Mouse (Mus musculus) gastrocnemius, postnatal 36 days (tissue): Measurements from ENCODE around the gene Rex1bd. TPM values are rescaled to one million over a fixed set of nuclear protein-coding genes. Genes with fewer than 3 reads are reported as not detected.

Source experiments
- DNase-seq, 2 experiments: peaks; one replicate each; pipeline ENCODE4 v3.0.0; 2022
- intact Hi-C: fragments of 180-260 bp; cut with DNase I; formaldehyde crosslinking; loops from one replicate; pipeline ENCODE4 v1.15.1; 2025
- total RNA-seq, 2 experiments: library from RNA; stranded (reverse); gene quantifications; 2 replicates each; pipeline ENCODE4 v1.2.3; 2021

Rex1bd gene
- total RNA-seq, 2 experiments from 2014 or later: 126 to 128 TPM

DNA sequence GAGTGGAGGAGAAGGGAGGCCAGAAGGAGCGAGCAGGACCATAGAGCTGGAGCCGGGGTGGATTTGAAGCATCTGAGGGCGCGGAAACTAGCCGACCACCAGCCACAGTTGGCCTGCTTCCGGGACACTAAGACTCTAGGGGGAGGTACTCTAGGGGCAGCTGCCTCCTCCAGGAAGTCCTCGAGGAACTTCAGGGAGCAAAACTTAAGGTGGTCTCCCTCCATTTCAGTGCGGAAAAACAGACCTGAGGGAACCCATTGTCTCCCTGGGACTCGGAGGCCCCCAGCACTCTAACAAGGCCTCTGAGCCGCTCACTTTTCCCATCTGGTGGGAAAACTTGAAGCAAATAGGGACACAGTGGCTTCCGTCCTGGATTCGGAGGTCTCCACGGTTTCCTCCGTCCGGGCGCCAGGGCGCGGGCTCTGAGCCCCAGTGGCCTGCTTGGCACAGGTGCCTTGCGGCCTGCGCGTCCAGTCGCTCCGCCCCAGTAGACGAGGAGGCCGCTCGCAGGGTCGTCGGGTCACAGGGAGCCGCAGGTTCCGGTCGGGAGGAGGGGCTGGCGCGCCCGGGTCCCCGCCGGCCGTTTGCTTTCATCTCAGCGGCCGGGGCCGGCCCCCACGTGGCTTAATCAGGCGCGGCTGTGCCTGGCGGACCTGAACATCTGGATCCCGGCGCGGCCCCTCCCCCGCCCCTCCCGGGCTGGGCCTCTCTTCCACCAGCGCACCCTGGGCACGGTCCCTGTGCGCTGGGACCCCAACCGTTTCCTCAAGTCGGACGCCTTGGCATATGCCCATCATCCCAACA, 18.4 kb downstream of the Rex1bd start:
- intact Hi-C loops: no loop called here
- DNase-seq: no peak

DNA sequence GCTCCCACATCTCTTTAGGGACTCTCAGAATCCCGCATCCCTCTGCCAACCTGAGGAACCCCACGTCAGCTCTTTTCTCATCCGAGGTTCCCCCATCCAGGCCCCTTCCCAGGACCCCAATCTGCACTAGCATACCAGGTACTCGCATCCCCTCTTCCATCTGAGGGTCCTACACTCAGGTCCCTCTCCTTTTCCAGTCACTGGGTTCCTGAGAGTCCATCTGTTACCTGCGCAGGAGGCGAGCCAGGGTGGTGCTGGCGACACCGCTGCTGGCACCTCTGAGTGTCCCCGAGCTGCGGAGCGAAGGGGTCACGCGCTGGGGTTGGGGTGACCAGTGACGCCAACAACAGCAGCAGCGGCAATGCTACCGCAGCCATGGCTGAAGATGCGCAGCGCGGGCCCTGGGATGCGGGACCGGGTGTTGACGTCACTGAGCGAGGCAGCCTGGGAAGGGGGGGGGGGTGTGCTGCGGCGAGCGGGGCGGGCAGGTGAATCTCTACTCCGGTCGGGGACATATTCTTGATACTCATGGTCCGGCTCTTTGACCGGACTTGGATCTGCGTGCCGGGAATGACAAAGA, 19.5 kb downstream of the Rex1bd start, which contains the start of gene Tmem59l:
Gene Tmem59l (minus strand): TSS at position 418 of the 580 bp plus-strand sequence.
- intact Hi-C loops: no loop called here

DNA sequence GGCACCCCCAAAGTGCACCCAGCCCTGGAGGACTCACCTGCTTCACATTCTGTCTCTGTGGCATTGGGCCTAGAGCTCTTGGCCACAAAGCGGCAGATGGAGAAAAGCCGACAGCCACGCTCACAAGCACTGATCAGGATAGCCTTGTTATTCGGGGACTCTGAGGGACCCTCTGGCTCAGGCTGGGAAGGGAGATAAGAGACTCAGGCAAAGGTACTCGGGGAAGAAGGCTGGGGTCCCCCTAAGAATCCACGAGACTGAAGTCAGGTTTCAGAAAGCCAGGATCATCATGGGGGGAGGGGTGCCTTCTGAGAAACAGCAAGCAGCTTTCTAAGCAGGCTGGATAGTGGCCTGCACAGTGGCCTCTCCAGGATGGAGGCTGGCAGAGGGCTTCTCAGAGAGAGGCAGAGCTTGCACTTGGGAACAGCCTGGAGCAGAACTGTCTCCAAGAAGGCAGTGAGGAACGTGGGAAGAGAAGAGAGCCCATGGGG, 20.3 kb downstream of the Rex1bd start:
- no peak for DNase-seq
- intact Hi-C loops: no loop called here

More for the DNA sequence above, 19.5 kb downstream of the Rex1bd start, which contains the start of gene Tmem59l:
- no peak for DNase-seq

GRCm38 (mm10) chr8:70482943-70483342, 23.6 kb downstream of the Rex1bd start:
- no peak for DNase-seq
- intact Hi-C loops: no loop called here

DNA sequence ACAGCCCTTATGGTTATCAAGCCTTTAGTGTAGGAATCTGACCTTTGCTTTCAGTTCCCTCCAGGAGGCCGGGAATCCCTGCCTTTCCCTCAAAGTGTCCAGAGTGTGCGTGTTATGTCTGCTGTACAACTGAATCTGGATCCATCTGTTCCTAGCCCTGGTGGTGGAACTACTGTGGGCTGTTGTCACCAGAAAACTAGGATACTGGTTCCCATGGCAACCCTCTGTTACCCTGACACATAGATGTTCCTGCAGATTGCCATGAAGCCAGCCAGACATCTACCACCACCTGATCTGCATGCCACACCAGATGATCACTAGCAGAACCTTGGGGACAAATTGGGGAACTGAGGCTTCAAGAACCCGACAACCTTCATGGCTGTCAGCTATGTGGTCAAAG, 24.6 kb downstream of the Rex1bd start:
- intact Hi-C loops: no loop called here
- no peak for DNase-seq

GRCm38 (mm10) chr8:70477269-70477982, 29.1 kb downstream of the Rex1bd start:
- intact Hi-C loops: no loop called here

GRCm38 (mm10) chr8:70476333-70477268, 30.0 kb downstream of the Rex1bd start, which contains the start of gene Klhl26:
Gene Klhl26, minus strand, starts transcription at chr8:70476968.
- DNase-seq: peak; percentile 94 to 97
- intact Hi-C loops: loop anchor here (1.0 kb wide), 1 partner anchor 18 kb away; no protein-coding TSS in a partner anchor

More at GRCm38 (mm10) chr8:70477269-70477982, 29.1 kb downstream of the Rex1bd start:
- DNase-seq: no peak

DNA sequence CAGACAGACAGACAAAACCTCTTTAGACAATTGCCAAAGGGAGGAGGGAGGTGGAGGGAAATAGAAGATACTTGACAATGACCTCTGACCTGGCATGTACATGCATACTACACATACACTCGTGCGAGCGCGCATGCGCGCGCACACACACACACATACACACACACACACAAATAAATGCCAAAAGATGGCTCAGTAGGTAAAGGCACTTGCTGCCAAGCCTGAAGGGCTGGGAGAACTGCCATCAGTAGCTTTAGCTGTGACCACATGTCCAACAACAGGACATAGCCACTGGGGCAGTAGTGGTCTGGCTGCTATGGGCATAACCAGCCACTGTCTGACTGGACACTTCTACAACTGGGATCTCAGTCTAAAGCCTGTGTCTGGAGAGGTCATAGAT, 34.7 kb downstream of the Rex1bd start:
- no peak for DNase-seq
- intact Hi-C loops: no loop called here

DNA sequence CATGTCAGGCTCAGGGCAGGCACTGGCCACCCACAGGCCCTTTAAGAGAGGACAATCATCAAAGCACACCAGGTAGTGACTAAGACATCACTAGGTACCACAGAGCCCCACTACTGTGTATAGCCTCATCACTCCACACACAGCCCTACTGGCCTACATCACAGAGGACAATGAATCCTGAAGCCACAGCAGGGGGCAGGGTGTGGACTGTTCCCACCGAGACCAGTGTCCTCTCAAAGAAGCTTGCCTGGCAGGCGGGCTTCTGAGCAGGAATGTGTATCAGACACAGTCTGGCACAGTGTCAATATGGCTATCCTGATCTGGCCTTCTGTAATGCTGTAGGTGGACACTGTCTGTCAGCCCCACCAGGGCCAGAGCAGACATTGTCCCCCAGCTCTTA, 36.6 kb downstream of the Rex1bd start:
- DNase-seq: no peak
- intact Hi-C loops: no loop called here

DNA sequence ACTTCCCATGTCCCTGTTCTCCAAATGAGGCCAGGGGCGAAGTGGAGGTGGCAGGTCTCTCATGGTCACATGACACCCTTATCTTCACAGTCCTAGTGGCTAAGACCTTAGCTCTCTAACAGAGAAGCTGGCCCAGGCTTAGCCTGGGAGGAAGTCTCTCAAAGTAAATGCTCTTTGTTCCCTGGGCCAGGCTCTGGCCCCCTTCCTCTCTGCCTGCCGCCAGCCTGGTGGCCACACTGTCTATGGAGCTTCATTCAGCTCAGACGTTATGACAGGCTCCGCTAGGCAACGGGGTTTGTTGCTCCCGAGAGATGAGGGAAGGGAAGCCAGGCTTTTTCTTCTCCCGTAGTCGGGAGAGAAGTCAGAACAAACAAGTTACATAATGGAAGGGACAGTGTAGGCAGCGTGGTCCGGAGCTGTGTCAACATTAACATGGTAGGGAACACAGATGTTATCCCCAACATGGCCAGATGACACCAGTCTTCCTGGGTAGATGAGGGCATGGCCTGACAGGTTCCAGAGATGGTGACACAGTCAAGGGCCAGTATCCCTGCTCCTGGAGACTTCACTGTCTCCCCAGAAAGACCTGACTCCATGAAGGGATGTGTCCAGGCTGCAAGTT, 37.1 kb downstream of the Rex1bd start:
- DNase-seq: no peak
- intact Hi-C loops: no loop called here

DNA sequence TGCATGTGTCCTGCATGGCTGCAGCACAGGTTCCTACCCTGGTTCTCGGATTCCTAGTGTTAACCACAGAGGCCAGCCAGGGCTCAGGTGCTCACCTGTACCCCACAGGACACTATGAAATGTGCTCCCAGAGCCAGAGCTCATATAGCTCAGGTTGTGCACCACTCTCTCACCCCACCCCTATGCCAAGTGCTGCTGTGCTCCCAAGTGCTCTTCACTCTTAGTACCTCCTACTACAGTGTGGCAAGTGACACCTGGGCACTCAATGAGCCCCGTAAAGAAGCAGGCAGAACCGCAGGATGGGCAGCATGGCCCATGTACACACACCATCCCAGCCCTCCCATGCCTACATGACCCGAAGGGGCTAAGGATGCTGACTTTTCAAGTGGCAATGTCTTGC, 37.8 kb downstream of the Rex1bd start:
- intact Hi-C loops: no loop called here
- DNase-seq: no peak

GRCm38 (mm10) chr8:70467907-70468306, 38.6 kb downstream of the Rex1bd start:
- no peak for DNase-seq
- intact Hi-C loops: no loop called here

DNA sequence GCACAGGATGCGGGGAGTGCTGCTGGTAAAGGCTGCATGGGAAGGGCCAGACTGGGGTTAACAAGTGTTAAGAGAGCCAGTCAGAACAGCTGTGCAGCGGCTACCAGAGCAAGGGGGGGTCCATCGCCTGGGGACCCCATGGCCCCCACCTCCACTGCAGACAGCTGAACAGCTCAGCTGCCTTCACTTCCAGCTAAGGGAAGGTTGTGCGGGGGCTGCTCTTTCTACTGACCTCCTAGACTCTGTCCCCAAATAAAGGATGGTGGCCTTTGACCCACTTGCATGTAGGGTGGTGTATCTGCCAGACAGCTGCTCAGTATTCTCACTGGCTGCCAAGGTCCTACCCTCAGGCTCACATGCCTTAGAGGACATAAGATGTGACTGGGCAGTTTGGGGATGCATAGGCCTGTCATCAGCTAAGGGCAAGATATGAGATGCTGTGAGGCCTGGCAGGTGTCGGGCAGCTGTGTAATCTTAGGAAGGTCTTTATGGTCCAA, 39.3 kb downstream of the Rex1bd start:
- intact Hi-C loops: no loop called here

GRCm38 (mm10) chr8:70466771-70467170, 39.8 kb downstream of the Rex1bd start:
- DNase-seq: peak; percentile 70 to 75
- intact Hi-C loops: no loop called here

More for the DNA sequence above, 39.3 kb downstream of the Rex1bd start:
- no peak for DNase-seq

DNA sequence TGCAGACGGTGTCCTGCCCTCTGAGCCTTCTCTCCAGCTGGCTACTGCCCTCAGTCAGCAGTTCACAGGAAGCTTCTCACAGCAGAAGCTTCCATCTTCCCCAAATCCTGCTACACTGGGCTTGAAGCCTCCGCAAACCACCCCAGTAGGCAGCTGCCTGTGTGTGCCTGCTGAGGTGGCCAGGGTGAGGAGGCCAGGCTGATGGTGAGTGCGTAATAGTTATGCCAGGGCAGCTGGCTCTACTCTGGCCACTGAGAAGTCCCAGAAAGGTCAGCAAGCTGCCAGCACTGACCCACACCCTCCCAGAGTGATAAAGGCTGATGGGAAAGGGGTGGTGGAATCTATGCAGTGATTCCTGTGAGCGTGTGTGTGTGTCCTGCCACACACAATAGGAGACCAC, 40.2 kb downstream of the Rex1bd start:
- intact Hi-C loops: no loop called here
- no peak for DNase-seq

DNA sequence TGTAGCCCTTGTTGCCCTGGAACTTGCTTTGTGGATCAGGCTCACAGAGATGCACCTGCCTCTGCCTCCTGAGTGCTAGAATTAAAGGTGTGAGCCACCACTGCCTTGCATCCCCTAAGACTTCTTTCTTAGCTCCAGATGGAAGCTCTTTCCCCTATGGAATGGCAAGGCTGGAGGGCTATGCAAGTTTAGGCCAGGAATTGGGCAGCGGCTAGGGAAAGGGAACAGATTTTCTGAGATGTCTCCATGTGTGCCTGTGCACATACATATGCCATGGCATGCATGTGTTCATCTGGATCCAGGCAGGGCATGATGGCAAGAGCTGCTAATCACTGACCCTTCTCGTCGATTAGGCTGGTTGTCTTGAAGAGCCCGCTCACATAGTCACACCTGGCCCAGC, 40.9 kb downstream of the Rex1bd start:
- intact Hi-C loops: no loop called here
- DNase-seq: no peak

- no peak for DNase-seq
- intact Hi-C loops: no loop called here
Measured at GRCm38 (mm10) chr8:70464162-70464561, 42.4 kb downstream of the Rex1bd start.

GRCm38 (mm10) chr8:70463306-70463705, 43.2 kb downstream of the Rex1bd start:
- DNase-seq: peak; percentile 43 to 58
- intact Hi-C loops: no loop called here

GRCm38 (mm10) chr8:70462516-70462813, 44.1 kb downstream of the Rex1bd start:
- no peak for DNase-seq
- intact Hi-C loops: no loop called here
